Mouse (Mus musculus): Measurements from ENCODE around the gene Mat2a.

DNA sequence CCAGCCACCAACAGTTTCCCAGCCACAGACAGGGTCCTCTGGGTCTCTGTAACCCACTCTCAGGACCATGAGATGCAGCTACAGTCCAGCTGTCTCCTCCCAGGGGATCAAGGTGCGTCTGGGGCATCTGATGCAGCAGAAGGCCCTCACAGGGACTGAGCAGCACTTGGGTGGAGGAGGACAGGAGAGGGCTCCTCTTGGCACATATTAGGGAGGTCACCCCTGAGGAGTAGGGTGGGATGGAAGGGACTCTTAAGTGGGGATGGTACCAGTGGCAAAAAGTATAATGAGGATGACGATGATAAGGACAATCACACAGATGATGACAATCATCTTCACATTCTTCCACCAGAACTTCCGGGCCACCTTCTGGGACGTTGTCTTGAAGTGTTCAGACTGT lies 54.1 kb downstream of the Mat2a start:
- no peak for TF ChIP-seq POLR2A (IDR thresholded peaks at IDR 0.05; ENCODE audit: extremely low read depth, insufficient read depth, low read length)
- TF ChIP-seq CTCF (IDR thresholded peaks at IDR 0.05; ENCODE audit: low read depth, low read length): no peak

All from liver, adult 2 months (tissue).